Mouse (Mus musculus): Measurements from ENCODE around the gene Limd1.
A peak's percentile ranks its signal among the peaks of the same experiment; 100 is the strongest.

Limd1 gene

GRCm38 (mm10) chr9:123516641-123517385, 38.3 kb downstream of the Limd1 start:
- no peak for DNase-seq (ENCODE audit: low spot score)

- no peak for DNase-seq (ENCODE audit: low spot score)
Measured at GRCm38 (mm10) chr9:123518969-123519894, 40.7 kb downstream of the Limd1 start.

DNA sequence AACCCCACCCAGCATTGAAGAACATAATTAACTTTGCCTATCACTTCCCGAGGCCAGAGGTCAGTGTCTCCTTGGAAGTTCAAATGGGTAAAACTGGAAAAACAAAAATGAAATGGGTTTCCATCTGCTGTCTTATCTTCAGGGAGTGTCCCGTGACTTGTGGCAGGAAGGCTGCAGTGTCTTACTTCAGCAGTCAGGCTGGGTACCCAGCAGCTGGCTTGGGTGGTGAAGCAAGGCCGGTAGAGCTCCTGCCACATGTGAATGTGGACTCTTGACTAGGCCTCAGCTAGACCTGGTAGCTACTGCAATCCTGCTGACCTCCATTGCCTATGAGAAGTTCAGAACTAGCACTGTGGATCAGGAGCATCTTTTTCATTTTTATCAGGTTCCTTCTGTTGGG, 42.2 kb downstream of the Limd1 start:
- DNase-seq (ENCODE audit: low spot score): no peak

DNA sequence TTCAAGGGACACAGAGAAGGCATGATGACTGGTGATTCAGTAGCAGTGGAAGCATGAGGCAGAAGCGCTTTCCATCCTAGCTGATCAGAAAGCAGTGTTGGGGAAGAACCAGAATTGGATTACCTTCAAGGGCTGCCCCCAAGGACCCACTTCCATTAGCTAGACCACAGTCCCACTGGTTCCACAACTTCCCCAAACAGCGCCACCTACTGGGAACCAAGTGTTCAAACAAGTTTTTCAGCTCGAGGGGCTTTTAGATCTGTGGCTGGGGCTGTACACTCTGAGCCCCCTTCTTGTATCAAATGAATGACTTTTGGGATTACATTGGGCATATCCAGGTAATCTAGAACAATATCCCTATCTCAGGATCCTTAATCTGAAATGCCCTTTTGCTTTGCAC, 45.2 kb downstream of the Limd1 start:
- peak; percentile 26 for DNase-seq (ENCODE audit: low spot score)

DNA sequence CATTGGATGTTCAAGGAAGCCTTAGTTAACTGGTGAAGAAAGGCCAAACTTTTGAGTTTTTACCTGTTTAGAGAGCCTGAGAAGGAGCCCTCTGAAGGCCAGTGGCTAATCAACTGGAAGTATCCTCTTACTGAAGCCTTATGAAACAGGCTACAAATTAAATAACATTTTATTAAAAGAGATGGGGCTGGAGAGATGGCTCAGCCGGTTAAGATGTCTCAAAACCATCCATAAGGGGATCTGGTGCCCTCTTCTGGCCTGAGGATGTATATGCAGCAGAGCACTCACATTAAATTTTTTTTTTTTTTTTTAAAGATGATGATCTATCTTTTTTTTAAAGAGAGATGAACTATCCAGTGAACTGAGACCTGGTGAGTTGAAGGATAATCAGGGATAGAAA, 46.6 kb downstream of the Limd1 start:
- peak; percentile 34 for DNase-seq (ENCODE audit: low spot score)

DNA sequence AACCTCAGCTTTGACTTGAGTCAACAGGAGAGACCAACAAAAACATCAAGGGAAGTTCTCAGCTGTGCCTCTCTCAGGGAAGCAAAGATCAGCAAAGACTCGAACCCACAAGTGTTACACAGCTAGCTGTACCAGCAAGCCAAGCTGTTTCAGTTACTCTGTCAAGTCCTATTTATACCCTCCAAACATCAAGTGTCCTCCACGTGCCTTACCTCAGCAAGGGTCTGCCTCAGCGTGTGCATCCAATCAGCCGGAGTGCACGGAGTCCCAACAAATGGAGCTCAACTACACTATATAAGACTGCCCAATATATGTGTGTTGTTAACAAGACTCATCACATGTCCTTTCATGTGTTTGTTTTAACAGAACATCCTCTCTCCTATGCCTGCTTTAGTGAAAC, 48.0 kb downstream of the Limd1 start:
- DNase-seq (ENCODE audit: low spot score): no peak

- no peak for DNase-seq (ENCODE audit: low spot score)
Measured at GRCm38 (mm10) chr9:123528087-123528925, 49.8 kb downstream of the Limd1 start.

DNA sequence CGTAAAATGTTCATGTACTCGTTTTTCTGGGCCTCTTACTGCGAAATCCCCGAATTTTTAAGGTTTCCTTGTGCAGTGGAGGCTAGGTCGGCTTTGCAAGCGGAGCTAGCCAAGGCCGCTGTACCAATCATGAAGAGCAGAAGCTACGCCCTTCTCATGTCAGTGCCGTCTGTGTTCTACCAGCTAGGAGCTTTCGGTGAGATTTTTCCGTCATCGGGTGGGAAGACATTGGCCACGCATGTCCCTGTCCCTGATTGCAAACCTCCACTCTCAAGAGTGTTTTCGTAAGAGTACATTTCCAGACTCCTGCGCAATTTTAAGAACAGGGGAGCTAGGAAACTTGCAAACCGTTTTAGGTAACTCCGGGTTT, 50.4 kb downstream of the Limd1 start:
- DNase-seq (ENCODE audit: low spot score): peak; percentile 22

GRCm38 (mm10) chr9:123529392-123530157, 51.1 kb downstream of the Limd1 start, which contains the start of gene Sacm1l:
Gene Sacm1l (plus strand): TSS chr9:123529759.
- peak; percentile 94 for DNase-seq (ENCODE audit: low spot score)

DNA sequence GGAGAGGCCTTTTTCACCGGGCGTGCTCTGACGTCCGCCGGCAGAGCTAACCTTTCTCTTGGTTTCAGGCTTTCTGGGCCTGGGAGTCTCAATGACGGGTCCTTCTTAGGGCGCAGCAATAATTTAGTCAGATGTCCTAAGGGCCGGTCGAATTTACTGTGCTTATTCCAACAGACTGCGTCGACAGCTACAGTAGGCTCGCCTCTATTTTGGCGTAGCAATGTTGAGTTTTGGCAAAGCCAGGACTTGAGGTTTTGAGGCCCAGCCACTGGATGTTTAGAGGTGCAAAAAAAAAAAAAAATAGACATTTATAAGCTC, 51.6 kb downstream of the Limd1 start:
- no peak for DNase-seq (ENCODE audit: low spot score)

DNA sequence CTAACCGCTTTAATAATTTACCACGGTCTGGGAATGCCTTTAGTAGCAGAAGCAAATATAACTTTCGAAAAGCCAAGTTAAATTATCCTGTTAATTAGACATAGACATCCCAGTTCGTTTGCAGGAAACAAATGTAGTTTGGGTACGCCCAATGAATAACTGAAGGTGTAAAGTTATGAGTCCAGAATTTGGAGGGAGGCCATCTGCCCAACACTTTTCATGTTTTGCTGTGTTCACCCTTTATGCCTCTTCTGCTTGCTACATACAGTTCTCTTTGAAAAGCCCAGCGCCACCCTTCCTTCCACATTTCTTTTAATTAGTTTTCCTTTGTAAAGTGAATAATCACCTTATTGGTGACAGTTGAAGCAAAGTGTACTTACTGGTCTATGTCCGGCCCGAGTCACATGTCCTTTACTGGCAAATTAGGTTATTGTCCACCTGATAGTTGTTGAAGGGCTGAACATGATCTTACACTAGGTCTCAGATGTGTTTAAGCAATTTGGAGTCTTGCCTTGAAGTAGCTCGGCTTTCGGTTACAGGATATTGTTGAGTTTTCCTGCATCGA, 52.1 kb downstream of the Limd1 start:
- no peak for DNase-seq (ENCODE audit: low spot score)

DNA sequence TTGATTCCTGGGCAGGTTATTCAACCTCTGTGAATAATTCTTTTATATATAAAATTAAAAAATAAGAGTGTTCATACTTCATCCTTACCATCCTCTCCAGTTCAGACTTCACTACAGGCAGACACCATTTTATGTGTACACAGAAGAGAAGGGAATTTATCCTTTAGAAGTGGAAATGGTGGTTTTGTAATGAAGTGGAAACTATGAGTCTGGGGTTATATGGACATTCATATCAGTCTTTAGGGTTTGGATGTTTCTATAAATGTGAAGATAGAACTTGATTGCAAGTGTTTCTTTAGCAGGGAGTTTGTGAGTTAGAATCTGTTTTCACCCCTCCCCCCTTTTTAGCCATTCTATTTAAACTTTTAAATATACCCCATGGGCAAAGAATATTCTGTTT, 52.7 kb downstream of the Limd1 start:
- no peak for DNase-seq (ENCODE audit: low spot score)

DNA sequence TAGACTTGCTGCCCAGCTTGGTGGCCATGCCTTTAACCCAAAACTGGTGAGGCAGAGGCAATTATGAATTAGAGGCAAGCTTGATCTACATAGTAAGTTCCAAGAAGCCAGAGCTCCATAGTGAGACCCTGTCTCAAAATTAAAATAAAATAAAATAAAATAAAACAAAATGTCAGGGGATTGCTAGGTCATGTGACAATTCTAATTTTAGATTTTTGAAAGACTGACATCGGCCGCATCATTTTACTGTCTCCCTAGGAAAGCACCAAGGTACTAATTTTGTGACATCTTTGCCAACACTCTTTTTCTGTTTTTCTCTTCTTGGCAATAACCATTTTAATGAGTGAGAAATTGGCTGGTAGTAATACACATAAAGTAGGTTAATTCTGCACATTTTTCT, 58.1 kb downstream of the Limd1 start:
- no peak for DNase-seq (ENCODE audit: low spot score)

DNA sequence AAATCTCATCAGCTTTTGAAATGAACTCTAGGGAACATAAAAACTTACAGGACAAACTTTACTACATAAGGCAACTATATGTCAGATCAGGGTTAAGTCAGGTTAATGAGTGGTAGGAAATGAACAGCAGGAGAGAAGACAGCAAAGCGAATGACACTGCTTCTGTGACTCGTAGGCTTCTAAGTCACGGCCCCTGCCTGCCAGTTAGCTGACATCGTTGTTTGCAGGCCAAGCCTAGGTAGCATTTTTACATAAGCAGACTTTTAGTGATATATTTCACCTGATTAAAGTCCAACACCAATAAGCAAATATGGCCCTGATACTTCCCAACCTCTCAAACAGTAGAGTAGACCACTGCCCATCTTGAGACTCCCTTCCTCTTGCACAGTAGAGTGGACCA, 59.7 kb downstream of the Limd1 start:
- DNase-seq (ENCODE audit: low spot score): no peak

DNA sequence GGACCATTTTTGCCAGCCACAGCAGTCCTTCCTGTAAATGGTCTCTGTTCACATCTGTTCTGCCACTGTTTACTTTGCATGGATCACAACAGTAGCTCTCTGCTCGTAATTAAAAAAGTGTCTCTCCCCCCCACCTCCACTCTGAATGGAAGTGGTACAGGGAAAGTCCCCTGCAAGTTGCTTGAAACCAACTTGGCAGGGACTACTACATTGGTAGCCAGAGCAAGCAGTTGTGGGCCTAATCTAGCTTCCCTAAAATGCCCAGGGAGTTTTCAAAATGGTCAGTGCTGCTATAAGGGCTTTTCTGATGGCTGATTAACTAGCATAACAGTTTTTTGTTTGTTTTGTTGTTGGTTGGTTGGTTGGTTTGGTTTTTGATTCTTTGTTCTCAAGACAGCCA, 60.6 kb downstream of the Limd1 start:
- no peak for DNase-seq (ENCODE audit: low spot score)

GRCm38 (mm10) chr9:123539823-123540222, 61.3 kb downstream of the Limd1 start:
- no peak for DNase-seq (ENCODE audit: low spot score)

- DNase-seq (ENCODE audit: low spot score): no peak
Measured at GRCm38 (mm10) chr9:123554599-123554998, 76.1 kb downstream of the Limd1 start.

Measured in ovary, postnatal 14 days (tissue).